Mouse (Mus musculus) C2C12 (cell line): ENCODE results near the gene Dhx58. TPM values are rescaled to one million over a fixed set of nuclear protein-coding genes. Genes with fewer than 3 reads are reported as not detected.

Experiments
- H3K27me3 ChIP-seq: one replicate; pipeline ENCODE4 v1.6.1; 2011; ENCODE audit not compliant: control insufficient read depth, insufficient read depth, insufficient read length
- H3K36me3 ChIP-seq: one replicate; pipeline ENCODE4 v1.6.1; 2011; ENCODE audit not compliant: control insufficient read depth, insufficient read depth
- H3K4me3 ChIP-seq: one replicate; pipeline ENCODE4 v1.5.1; 2011; ENCODE audit warnings: mild to moderate bottlenecking, control low read depth; ENCODE audit not compliant: poor library complexity, insufficient read depth, severe bottlenecking
- H3K79me2 ChIP-seq: one replicate; pipeline ENCODE4 v1.6.1; 2011; ENCODE audit not compliant: control insufficient read depth, insufficient read depth
- H3K79me3 ChIP-seq: one replicate; pipeline ENCODE4 v1.6.1; 2011; ENCODE audit warnings: low read depth, control low read depth
- H3ac ChIP-seq: one replicate; pipeline ENCODE3; 2011; ENCODE audit warnings: low read depth; ENCODE audit not compliant: control insufficient read depth, insufficient read length
- CEBPB ChIP-seq: IDR thresholded peaks from one replicate; pipeline ENCODE4 v1.6.1; 2011; ENCODE audit warnings: low read depth, mild to moderate bottlenecking, control low read depth, moderate library complexity
- CTCF ChIP-seq: IDR thresholded peaks from one replicate; pipeline ENCODE4 v1.5.1; 2011; ENCODE audit not compliant: control insufficient read depth, insufficient read depth, insufficient read length
- FOSL1 ChIP-seq: IDR thresholded peaks from one replicate; pipeline ENCODE4 v1.8.0; 2011; ENCODE audit warnings: mild to moderate bottlenecking, low read length; ENCODE audit not compliant: poor library complexity, insufficient read depth, severe bottlenecking
- MAX ChIP-seq: IDR thresholded peaks from one replicate; pipeline ENCODE4 v1.6.1; 2011; ENCODE audit warnings: mild to moderate bottlenecking, control low read depth
- MYOD1 ChIP-seq: IDR thresholded peaks from one replicate; pipeline ENCODE4 v1.6.1; 2011; ENCODE audit warnings: low read depth; ENCODE audit not compliant: control insufficient read depth, insufficient read length
- MYOG ChIP-seq: IDR thresholded peaks from one replicate; pipeline ENCODE4 v1.6.1; 2011; ENCODE audit not compliant: control insufficient read depth, insufficient read length; ENCODE audit errors: extremely low read depth
- USF1 ChIP-seq: IDR thresholded peaks from one replicate; pipeline ENCODE4 v1.6.1; 2011; ENCODE audit warnings: low read depth, mild to moderate bottlenecking, control low read depth, moderate library complexity
- polyA plus RNA-seq: library from polyadenylated mRNA; unstranded; fragments of >200 nt; fragmentation: generic; extraction: Trizol; gene quantifications from one replicate; pipeline ENCODE4 v1.2.1, GENCODE M21; 2012; ENCODE audit warnings: missing spikeins

The Dhx58 gene
- polyA plus RNA-seq, 1 experiment = 0.64 TPM

DNA sequence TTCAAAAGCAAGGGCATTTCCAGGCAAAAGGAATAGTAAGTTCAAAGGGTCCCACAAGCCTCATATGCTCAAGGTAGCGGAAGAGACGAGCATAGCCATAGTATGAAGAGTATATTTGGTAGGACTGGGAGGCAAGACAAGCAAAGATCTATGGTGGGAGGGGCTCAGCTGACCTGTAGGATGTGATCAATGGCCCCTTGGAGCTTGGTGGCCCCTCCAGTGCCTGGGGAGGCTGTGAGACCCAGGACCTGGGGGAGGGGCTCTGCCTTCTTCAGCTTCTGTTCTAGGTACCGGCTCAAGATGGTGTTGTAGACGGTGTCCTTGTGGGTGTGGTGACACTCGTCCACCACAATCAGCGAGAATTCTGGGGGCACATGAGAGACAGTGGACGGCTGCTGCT, 1.2 kb downstream of the Dhx58 start:
- H3K36me3 ChIP-seq = peaks cover 35% of the 10 kb centered on the region
- no peaks in the 10 kb centered on the region for H3K79me3 ChIP-seq
- H3K79me2 ChIP-seq = no peaks in the 10 kb centered on the region
- no peak overlapping the region for H3K4me3 ChIP-seq
- H3ac ChIP-seq = no peak overlapping the region
- TF ChIP-seq CTCF (no peak), USF1 (no peak), FOSL1 (no peak), MYOG (no peak), MYOD1 (no peak), CEBPB (no peak), MAX (no peak)
- no peaks in the 10 kb centered on the region for H3K27me3 ChIP-seq

GRCm38 (mm10) chr11:100702081-100702851, 1.8 kb downstream of the Dhx58 start:
- Histone ChIP-seq H3K27me3 (no peaks in the 10 kb centered on the region), H3K79me3 (no peaks in the 10 kb centered on the region), H3K79me2 (no peaks in the 10 kb centered on the region), H3K36me3 (peaks cover 30% of the 10 kb centered on the region), H3ac (no peak overlapping the region), H3K4me3 (no peak overlapping the region)
- peak; percentile 95 for TF ChIP-seq MAX
- TF ChIP-seq MYOG = no peak
- no peak for TF ChIP-seq MYOD1
- TF ChIP-seq USF1 = peak; percentile 15
- no peak for TF ChIP-seq FOSL1
- peak; percentile 82 for TF ChIP-seq CTCF
- TF ChIP-seq CEBPB = no peak

DNA sequence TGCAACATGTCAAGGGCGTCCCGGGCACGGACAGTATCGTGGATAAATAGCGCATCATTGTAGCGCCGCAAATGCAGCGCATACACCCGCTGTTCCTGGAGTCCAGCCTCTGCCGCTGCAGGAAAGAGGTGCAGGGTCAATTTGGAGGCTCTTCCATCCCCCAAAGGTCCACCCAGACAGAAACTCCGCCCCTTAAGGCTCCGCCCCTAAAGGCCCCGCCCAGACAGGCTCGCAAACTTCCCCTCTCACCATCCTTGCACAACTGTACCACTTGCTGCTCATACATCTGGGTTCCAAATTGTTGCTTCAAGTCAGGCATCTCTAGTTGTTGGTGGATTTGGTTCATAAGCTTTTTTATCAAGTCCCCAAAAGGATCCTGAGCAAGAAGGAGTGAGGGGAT, 2.8 kb downstream of the Dhx58 start:
- no peaks in the 10 kb centered on the region for H3K79me2 ChIP-seq
- no peak for TF ChIP-seq MAX
- TF ChIP-seq CTCF = no peak
- no peak for TF ChIP-seq MYOG
- TF ChIP-seq USF1 = no peak
- no peaks in the 10 kb centered on the region for H3K79me3 ChIP-seq
- H3ac ChIP-seq = no peak overlapping the region
- H3K27me3 ChIP-seq = no peaks in the 10 kb centered on the region
- H3K4me3 ChIP-seq = no peak overlapping the region
- H3K36me3 ChIP-seq = peaks cover 20% of the 10 kb centered on the region

GRCm38 (mm10) chr11:100700710-100701109, 3.4 kb downstream of the Dhx58 start:
- no peak overlapping the region for H3K4me3 ChIP-seq
- no peaks in the 10 kb centered on the region for H3K79me2 ChIP-seq
- no peaks in the 10 kb centered on the region for H3K79me3 ChIP-seq
- no peaks in the 10 kb centered on the region for H3K27me3 ChIP-seq
- H3ac ChIP-seq = no peak overlapping the region
- H3K36me3 ChIP-seq = peaks cover 14% of the 10 kb centered on the region
- TF ChIP-seq CTCF = no peak
- no peak for TF ChIP-seq MAX
- TF ChIP-seq FOSL1 = no peak
- TF ChIP-seq CEBPB = no peak
- no peak for TF ChIP-seq MYOG
- no peak for TF ChIP-seq MYOD1

- TF ChIP-seq FOSL1 (no peak), MAX (no peak), CEBPB (no peak), MYOD1 (no peak), CTCF (no peak), MYOG (no peak), USF1 (no peak)
- H3K36me3 ChIP-seq = no peaks in the 10 kb centered on the region
- H3K4me3 ChIP-seq = no peak overlapping the region
- no peaks in the 10 kb centered on the region for H3K79me3 ChIP-seq
- H3ac ChIP-seq = no peak overlapping the region
- no peaks in the 10 kb centered on the region for H3K27me3 ChIP-seq
- H3K79me2 ChIP-seq = no peaks in the 10 kb centered on the region
Measured at GRCm38 (mm10) chr11:100697921-100698320, 6.2 kb downstream of the Dhx58 start.

GRCm38 (mm10) chr11:100694926-100695325, 9.1 kb downstream of the Dhx58 start:
- no peaks in the 10 kb centered on the region for H3K79me3 ChIP-seq
- H3K4me3 ChIP-seq = no peak overlapping the region
- no peaks in the 10 kb centered on the region for H3K27me3 ChIP-seq
- no peaks in the 10 kb centered on the region for H3K79me2 ChIP-seq
- no peak for TF ChIP-seq MAX
- TF ChIP-seq CTCF = peak; percentile 90
- no peaks in the 10 kb centered on the region for H3K36me3 ChIP-seq
- no peak overlapping the region for H3ac ChIP-seq
